Mouse (Mus musculus): Measurements from ENCODE around the gene Apol8.
A peak's percentile ranks its signal among the peaks of the same experiment; 100 is the strongest.

The Apol8 gene

DNA sequence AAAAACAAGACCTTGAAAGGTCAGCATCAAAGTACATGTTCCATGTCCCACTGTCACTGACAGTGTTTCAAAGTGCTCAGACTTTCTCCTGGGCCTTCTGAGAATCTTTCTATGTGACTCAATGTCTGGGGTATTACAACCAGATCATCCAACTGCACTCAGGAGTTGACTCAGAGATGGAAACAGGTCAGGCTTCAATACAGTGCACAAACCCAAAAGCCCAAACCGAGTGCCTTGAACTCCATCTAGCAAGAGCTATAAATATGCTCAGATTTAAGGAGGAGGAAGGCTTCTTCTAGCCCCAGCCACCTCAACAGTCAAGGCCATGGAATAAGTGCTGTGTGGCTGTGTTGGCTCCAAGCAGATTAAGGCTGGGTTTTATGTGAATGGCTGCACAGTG is 29.0 kb upstream of the Apol8 start:
- DNase-seq (ENCODE audit: low read depth, low spot score) = no peak

GRCm38 (mm10) chr15:77784039-77784824 is 27.4 kb upstream of the Apol8 start:
- DNase-seq (ENCODE audit: low read depth, low spot score) = no peak

DNA sequence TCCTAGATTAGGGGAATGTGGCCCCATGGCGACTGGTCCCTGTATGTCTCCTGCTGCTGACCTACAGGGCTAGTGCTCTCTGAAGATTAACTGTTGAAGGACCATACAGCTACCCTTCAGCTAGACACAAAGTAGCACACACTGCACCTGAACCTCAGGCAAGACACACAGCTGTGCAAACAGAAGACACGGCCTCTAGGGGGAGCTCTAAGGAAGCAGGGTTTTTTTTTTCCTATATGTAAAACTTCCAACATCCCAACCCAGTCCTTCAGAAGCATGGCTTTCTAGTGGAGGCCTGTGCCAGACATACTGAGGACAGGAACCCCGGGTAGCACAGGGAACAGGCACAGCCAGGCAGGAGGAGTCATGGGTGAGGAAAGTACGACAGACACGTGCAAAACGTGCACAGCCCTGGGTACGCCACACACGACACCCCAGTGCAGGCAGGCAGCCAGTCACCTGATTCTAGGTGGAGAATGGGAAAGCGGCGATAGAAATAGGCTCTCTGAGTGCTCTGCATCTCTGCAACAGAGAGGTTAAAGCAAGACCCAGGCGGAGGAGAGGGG is 25.7 kb upstream of the Apol8 start:
- DNase-seq (ENCODE audit: low read depth, low spot score) = peak; percentile 64

DNA sequence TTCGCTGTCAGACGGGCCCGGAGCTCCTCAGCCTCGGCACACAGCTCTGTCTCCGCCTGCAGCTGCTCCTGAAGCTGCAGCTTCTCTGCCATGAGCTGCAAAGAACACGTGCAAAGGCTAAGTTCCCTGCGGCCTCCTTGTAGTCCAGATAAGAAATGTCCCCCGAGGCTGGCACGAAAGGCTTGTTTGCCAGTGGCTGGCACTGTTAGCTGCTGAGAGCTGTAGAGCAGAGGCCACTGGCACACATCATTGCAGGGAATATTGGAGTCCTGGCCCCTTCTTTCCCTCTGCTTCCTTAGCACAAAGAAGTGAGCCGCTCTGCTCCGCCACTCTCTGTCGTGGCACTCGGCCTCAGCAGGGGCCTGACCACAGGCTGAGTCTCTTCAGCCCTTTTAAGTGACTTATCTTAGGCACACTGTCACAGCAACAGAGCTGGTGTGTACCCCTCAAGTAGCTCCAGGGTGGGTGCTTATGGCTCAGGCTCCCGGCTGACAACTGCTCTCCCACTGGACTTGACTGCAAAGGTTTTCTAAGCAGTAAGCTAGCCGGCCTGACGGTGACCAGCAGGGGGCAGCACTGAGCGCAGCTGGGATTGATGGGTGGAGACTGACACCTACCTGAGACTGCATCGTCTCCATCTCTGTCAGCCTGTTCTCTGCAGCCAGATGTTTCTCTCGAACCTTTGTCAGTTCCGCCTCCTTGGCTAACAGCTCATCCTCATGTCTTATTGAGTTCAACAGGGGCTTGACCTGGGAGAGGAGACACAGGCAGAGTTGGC is 18.6 kb upstream of the Apol8 start:
- DNase-seq (ENCODE audit: low read depth, low spot score) = peak; percentile 84

- no peak for DNase-seq (ENCODE audit: low read depth, low spot score)
These were observed 17.5 kb upstream of the Apol8 start for GRCm38 (mm10) chr15:77774303-77774702.

- no peak for DNase-seq (ENCODE audit: low read depth, low spot score)
These were observed 16.5 kb upstream of the Apol8 start for GRCm38 (mm10) chr15:77773099-77773915.

- no peak for DNase-seq (ENCODE audit: low read depth, low spot score)
These were observed 14.1 kb upstream of the Apol8 start for GRCm38 (mm10) chr15:77770942-77771341.

GRCm38 (mm10) chr15:77770341-77770740 is 13.5 kb upstream of the Apol8 start:
- DNase-seq (ENCODE audit: low read depth, low spot score) = no peak

GRCm38 (mm10) chr15:77766981-77767380 is 10.2 kb upstream of the Apol8 start:
- no peak for DNase-seq (ENCODE audit: low read depth, low spot score)

GRCm38 (mm10) chr15:77765484-77766093 is 8.8 kb upstream of the Apol8 start:
- DNase-seq (ENCODE audit: low read depth, low spot score) = no peak

- no peak for DNase-seq (ENCODE audit: low read depth, low spot score)
These were observed 7.7 kb upstream of the Apol8 start for GRCm38 (mm10) chr15:77764391-77765006.

DNA sequence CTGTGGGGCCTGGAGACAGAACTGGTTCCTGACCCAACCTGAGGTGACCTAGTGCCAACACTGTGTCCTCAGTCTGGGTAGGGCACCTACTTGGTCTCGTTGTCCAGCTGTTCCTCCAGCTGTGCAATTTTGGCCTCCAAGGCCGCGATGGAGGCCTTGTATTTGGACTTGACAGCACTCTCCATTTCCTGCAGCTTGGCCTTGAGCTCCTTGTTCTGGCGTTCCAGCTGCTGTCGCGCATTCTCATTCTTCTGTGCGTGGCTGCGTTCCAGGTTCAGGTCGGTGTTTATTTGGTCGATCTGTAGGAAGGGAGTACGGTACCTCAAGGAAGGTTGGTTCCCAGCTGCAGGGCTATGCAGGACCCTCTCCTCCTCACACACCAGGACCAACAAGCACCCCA is 6.9 kb upstream of the Apol8 start:
- DNase-seq (ENCODE audit: low read depth, low spot score) = no peak

GRCm38 (mm10) chr15:77763050-77763449 is 6.2 kb upstream of the Apol8 start:
- DNase-seq (ENCODE audit: low read depth, low spot score) = no peak

GRCm38 (mm10) chr15:77761561-77762380 is 5.0 kb upstream of the Apol8 start:
- peak; percentile 72 for DNase-seq (ENCODE audit: low read depth, low spot score)

GRCm38 (mm10) chr15:77761083-77761482 is 4.3 kb upstream of the Apol8 start:
- DNase-seq (ENCODE audit: low read depth, low spot score) = no peak

GRCm38 (mm10) chr15:77760037-77760436 is 3.2 kb upstream of the Apol8 start:
- no peak for DNase-seq (ENCODE audit: low read depth, low spot score)

GRCm38 (mm10) chr15:77757586-77758226 is 903 bp upstream of the Apol8 start:
- peak; percentile 43 for DNase-seq (ENCODE audit: low read depth, low spot score)

DNA sequence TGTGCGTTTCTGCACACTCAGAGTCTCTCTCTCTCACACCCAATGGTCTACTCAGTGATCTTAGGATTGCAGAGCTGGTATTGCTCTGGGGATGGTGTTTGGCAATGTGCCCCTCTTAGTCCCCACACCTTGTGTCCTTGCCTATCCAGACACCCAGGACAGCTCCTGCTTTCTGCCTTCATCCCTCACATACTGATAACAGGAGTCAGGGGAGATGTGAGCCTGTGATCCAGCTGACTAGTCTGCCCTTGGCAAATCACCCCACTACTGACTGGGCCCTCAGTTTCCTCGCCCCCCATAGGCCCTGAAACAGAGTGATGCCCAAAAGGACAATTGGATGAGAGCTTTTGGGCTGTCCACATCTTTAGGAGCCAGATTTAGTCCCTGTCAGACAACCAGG is 722 bp downstream of the Apol8 start:
- DNase-seq (ENCODE audit: low read depth, low spot score) = no peak

- no peak for DNase-seq (ENCODE audit: low read depth, low spot score)
These were observed 1.7 kb downstream of the Apol8 start for GRCm38 (mm10) chr15:77755132-77755531.

All from CD4-positive helper T cell, adult 2 months (primary cell).